Mouse (Mus musculus) brain, embryonic 14.5 days (tissue): ENCODE data around the gene Man2a1.

Experiments used
- CTCF ChIP-seq: fragments of 200-500 bp; IDR thresholded peaks from 2 replicates; pipeline ENCODE4 v1.5.1; 2012; ENCODE audit warnings: inconsistent platforms, mild to moderate bottlenecking, moderate library complexity, borderline replicate concordance; ENCODE audit not compliant: insufficient read depth, insufficient read length; ENCODE audit errors: extremely low read depth
- POLR2A ChIP-seq: fragments of 200-500 bp; IDR thresholded peaks from 2 replicates; pipeline ENCODE4 v1.6.1; 2012; ENCODE audit warnings: mild to moderate bottlenecking, inconsistent platforms, borderline replicate concordance; ENCODE audit not compliant: poor library complexity, insufficient read depth, insufficient read length, severe bottlenecking; ENCODE audit errors: extremely low read depth

- TF ChIP-seq CTCF (no peak), POLR2A (no peak)
Measured at GRCm38 (mm10) chr17:64674401-64674800, 73.9 kb downstream of the Man2a1 start.
